Mouse (Mus musculus): ENCODE data around the gene Srp68. TPM values are rescaled to one million over a fixed set of nuclear protein-coding genes. Genes with fewer than 3 reads are reported as not detected.

Srp68 gene
- polyA plus RNA-seq, 1 experiment from 2014 or later = 95.2 TPM

DNA sequence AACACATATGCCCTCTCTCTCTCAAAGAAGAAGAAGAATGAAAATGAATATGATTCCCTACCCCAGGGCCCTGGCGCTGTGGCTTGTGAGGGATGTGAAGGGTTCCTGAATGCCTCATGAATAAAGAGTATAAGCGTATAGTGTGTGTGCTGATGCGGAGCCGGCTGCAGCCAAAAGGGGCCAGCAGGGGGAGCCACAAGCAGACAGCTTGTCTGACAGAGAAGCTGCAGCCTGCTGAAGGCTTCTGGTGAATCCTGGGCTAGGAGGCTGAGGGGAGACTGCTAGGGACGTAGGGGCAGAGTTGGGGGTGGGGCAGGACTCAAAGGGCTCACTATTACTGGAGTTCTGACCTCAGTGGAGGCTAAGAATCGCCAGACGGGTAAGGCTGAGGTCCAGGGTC is 58.8 kb downstream of the Srp68 start:
- no peak overlapping the region for H3K9ac ChIP-seq
- no peak overlapping the region for H3K4me3 ChIP-seq (replicated peaks)
- no peaks in the 10 kb centered on the region for H3K36me3 ChIP-seq
- H3K4me1 ChIP-seq (replicated peaks) = peaks cover 20% of the 10 kb centered on the region
- no peaks in the 10 kb centered on the region for H3K27me3 ChIP-seq (replicated peaks)
- H3K9me3 ChIP-seq = no peaks in the 10 kb centered on the region
- H3K27ac ChIP-seq = no peak overlapping the region
- WGBS = 80% methylated on average over 7 of the region's 7 CpGs
- no peak for ATAC-seq
- no peak overlapping the region for H3K4me2 ChIP-seq (replicated peaks)

DNA sequence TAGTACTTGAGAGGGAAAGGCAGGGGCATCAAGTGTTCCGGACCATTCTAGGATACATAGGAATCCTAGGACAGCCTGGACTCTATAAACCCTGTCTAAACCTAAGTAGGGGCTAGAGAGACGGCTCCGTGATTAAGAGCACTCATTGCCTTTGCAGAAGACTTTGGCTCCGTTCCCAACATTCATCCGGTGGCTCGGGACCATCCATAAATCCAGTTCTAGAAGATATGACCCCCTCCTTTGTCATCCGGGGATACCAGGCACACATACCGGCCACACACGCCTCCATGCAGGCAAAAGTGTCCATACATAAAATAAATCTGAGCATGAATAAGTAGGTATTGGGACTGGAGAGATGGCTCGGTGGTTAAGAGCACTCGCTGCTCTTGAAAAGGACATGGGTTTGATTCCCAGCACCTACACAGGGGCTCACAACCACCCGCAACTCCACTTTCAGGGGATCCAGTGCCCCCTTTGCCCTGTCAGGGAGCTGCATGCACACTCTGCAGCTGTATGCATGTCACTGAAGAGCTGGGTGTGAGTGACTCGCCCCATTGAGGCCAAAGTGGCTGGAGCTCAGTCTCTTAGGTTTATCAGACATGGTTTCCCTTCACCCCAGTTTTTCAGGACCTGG is 60.0 kb downstream of the Srp68 start:
- no peak overlapping the region for H3K27ac ChIP-seq
- no peak overlapping the region for H3K4me2 ChIP-seq (replicated peaks)
- H3K27me3 ChIP-seq (replicated peaks) = no peaks in the 10 kb centered on the region
- ATAC-seq = no peak
- H3K9ac ChIP-seq = no peak overlapping the region
- 75% methylated on average over 13 of the region's 13 CpGs for WGBS
- no peaks in the 10 kb centered on the region for H3K9me3 ChIP-seq
- H3K36me3 ChIP-seq = no peaks in the 10 kb centered on the region
- H3K4me1 ChIP-seq (replicated peaks) = peaks cover 13% of the 10 kb centered on the region
- H3K4me3 ChIP-seq (replicated peaks) = no peak overlapping the region

DNA sequence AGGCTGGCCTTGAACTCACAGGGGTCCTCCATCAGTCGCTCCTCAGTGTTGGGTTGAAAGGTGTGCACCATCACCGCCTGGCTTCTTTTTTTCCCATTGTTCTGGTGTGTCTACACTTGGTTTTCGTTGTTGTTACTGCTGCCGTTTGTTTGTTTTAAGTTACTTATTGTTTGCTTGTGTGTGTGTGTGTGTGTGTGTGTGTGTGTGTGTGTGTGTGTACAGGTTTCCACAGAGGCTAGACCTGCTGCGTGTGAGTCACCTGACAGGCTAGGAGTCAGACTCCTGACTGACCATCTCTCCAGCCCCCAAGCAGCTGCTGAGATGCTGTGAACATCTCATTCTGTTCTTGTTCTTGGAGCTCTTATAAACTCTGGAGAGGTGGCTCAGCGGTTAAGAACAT is 61.2 kb downstream of the Srp68 start:
- Histone ChIP-seq H3K4me1 (replicated peaks) (0 out of 2 replicates have a peak, but pooled peaks cover 5% of the 10 kb centered on the region), H3K4me3 (replicated peaks) (no peak overlapping the region), H3K4me2 (replicated peaks) (no peak overlapping the region), H3K9me3 (no peaks in the 10 kb centered on the region), H3K27ac (no peak overlapping the region), H3K27me3 (replicated peaks) (no peaks in the 10 kb centered on the region), H3K9ac (no peak overlapping the region), H3K36me3 (no peaks in the 10 kb centered on the region)
- 78% methylated on average over 6 of the region's 6 CpGs for WGBS
- ATAC-seq = no peak

DNA sequence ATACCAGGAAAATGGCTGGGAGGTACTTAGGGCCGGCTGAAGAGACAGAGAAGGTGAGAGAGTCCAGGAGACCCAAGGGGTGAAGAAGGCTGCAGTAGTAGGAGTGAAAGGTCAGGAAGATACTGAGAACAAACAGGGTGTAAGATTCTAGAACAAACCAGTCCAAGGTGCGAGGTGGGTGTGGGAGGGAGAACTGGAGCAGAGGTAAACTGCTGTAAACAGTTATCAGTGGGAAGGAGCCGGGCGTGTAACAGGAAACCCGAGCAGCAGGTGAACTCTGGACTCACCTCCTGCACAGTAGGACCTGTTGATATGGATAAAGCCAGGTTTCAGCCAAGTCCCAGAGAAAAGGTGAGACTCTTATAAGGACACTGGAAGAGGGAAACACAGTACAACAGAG is 63.3 kb downstream of the Srp68 start:
- Histone ChIP-seq H3K9ac (0 out of 2 replicates have a peak overlapping the region, but pooled peaks have one; percentile 3), H3K4me3 (replicated peaks) (no peak overlapping the region; the same call in 1 of the 2 replicates), H3K27ac (peak overlapping the region; percentile 86), H3K4me2 (replicated peaks) (peak overlapping the region; percentile 45), H3K9me3 (no peaks in the 10 kb centered on the region), H3K36me3 (peaks cover 8% of the 10 kb centered on the region), H3K27me3 (replicated peaks) (no peaks in the 10 kb centered on the region), H3K4me1 (replicated peaks) (0 out of 2 replicates have a peak, but pooled peaks cover 5% of the 10 kb centered on the region)
- WGBS = 47% methylated on average over 5 of the region's 5 CpGs
- ATAC-seq = peak; percentile 97

DNA sequence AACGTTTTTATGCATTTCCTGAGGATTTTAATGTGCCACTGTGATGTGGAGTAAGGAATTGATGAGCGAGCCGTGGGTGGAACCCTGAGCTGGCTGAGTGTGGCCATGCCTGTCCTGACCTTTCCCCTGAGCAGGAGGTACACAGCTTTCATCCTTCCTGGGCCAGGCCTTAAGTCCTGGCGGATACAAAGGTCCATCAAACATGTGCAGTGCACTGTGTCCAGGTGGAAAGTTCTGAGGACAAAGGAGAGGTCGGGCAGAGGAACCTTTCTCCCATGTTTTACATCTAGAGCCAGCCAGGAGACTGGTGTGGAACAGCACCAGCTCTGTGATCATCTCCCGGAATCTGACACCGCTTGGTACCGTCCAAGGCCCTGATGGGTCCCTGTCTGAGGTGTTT is 64.8 kb downstream of the Srp68 start:
- no peaks in the 10 kb centered on the region for H3K27me3 ChIP-seq (replicated peaks)
- 80% methylated on average over 8 of the region's 8 CpGs for WGBS
- H3K9ac ChIP-seq = no peak overlapping the region
- no peak overlapping the region for H3K4me3 ChIP-seq (replicated peaks)
- H3K4me2 ChIP-seq (replicated peaks) = no peak overlapping the region
- H3K36me3 ChIP-seq = peaks cover 12% of the 10 kb centered on the region
- no peak overlapping the region; the same call in 1 of the 2 replicates for H3K27ac ChIP-seq
- 0 out of 2 replicates have a peak, but pooled peaks cover 5% of the 10 kb centered on the region for H3K4me1 ChIP-seq (replicated peaks)
- ATAC-seq = no peak
- H3K9me3 ChIP-seq = no peaks in the 10 kb centered on the region

DNA sequence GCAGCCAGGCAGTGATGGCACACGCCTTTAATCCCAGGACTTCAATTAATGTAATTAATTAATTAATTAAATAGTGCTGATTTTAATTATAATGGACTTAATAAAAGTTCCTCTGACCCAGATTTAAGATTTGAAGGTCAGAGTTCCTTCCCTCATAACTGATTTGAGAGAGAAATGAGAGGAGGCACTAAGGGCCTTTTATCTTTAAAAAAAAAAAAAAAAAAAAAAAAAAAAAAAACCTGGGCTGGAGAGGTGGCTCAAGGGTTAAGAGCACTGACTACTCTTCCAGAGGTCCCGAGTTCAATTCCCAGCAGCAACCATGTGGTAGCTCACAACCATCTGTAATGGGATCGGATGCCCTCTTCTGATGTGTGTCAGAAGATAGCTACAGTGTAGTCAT is 65.4 kb downstream of the Srp68 start:
- H3K4me2 ChIP-seq (replicated peaks) = no peak overlapping the region
- no peak overlapping the region for H3K4me3 ChIP-seq (replicated peaks)
- no peaks in the 10 kb centered on the region for H3K9me3 ChIP-seq
- no peak overlapping the region for H3K27ac ChIP-seq
- WGBS = 84% methylated on average over 3 of the region's 3 CpGs
- H3K9ac ChIP-seq = no peak overlapping the region
- 0 out of 2 replicates have a peak, but pooled peaks cover 5% of the 10 kb centered on the region for H3K4me1 ChIP-seq (replicated peaks)
- ATAC-seq = no peak
- no peaks in the 10 kb centered on the region for H3K27me3 ChIP-seq (replicated peaks)
- H3K36me3 ChIP-seq = peaks cover 12% of the 10 kb centered on the region

DNA sequence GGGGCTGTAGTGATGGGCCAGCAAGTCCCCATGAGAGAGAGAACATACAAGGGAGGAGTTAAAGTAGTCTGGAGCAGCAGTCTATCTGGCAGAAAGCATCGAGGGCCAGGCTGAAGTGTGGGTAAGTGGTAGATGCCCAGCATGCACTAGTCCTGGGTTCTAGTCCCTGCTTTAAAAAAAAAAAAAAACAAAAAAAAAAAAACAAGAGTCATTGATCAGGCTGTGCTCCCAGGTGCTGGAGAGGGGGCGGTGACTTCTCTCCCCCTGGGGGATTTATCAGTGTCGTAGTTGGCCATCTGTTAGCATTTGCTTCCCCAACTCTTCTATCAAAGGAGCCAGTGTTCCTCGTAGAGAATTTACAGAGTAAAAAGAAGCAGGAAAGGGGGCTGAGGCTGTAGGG is 67.3 kb downstream of the Srp68 start:
- H3K9ac ChIP-seq = no peak overlapping the region
- 0 out of 2 replicates have a peak, but pooled peaks cover 5% of the 10 kb centered on the region for H3K4me1 ChIP-seq (replicated peaks)
- H3K27me3 ChIP-seq (replicated peaks) = no peaks in the 10 kb centered on the region
- H3K27ac ChIP-seq = no peak overlapping the region
- WGBS = 70% methylated on average over 4 of the region's 4 CpGs
- no peak for ATAC-seq
- no peak overlapping the region for H3K4me2 ChIP-seq (replicated peaks)
- no peak overlapping the region for H3K4me3 ChIP-seq (replicated peaks)
- H3K9me3 ChIP-seq = no peaks in the 10 kb centered on the region
- peaks cover 12% of the 10 kb centered on the region for H3K36me3 ChIP-seq

DNA sequence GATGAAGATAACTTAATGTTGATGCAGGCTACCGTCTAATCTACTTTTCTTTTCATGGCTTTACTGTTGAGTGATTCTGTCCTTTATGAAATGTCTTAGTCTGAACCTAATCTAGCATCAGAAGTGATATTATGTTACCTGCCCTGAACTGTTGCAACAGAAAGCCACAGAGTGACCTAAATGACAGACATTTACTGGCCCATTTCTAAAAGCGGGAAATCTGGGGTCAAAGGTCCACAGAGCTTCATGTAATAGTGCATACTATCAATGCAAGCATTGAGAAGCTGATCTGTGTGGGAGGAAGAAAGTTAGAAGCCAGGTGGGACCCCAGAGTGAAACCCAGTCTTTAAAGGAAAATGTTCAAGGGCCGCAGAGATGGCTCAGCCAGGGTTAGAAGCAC is 70.9 kb downstream of the Srp68 start:
- ATAC-seq = no peak
- WGBS = 88% methylated on average over 3 of the region's 3 CpGs

DNA sequence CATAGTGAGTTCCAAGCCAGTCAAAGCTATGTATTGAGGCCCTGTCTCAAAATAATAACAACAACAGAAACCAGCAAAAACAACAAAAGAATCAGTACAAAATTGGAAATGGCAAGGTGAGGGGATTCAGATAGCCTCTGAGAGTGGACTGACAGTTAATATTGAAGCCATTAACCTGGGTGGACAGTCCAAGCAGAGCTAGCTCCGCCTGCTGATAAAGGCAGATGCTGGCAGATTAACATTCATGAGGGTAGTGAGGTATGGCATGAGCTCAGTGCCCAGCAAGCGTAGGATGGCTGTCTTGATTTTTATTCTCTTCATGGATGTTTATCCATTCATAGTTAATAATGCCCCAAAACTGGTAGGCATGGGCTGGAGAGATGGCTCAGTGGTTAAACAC is 72.9 kb downstream of the Srp68 start:
- H3K36me3 ChIP-seq = peaks cover 4% of the 10 kb centered on the region
- WGBS = 88% methylated on average over 2 of the region's 2 CpGs
- H3K9ac ChIP-seq = no peak overlapping the region
- no peak overlapping the region for H3K27ac ChIP-seq
- no peak for ATAC-seq
- no peak overlapping the region for H3K4me3 ChIP-seq (replicated peaks)
- no peaks in the 10 kb centered on the region for H3K9me3 ChIP-seq
- no peaks in the 10 kb centered on the region for H3K27me3 ChIP-seq (replicated peaks)
- H3K4me2 ChIP-seq (replicated peaks) = no peak overlapping the region
- H3K4me1 ChIP-seq (replicated peaks) = peaks cover 5% of the 10 kb centered on the region

More for the DNA sequence above, 70.9 kb downstream of the Srp68 start:
- peaks cover 12% of the 10 kb centered on the region for H3K36me3 ChIP-seq
- H3K4me1 ChIP-seq (replicated peaks) = no peaks in the 10 kb centered on the region; the same call in 1 of the 2 replicates
- H3K9ac ChIP-seq = no peak overlapping the region
- no peak overlapping the region for H3K4me3 ChIP-seq (replicated peaks)
- no peak overlapping the region for H3K4me2 ChIP-seq (replicated peaks)
- H3K9me3 ChIP-seq = no peaks in the 10 kb centered on the region
- no peaks in the 10 kb centered on the region for H3K27me3 ChIP-seq (replicated peaks)
- H3K27ac ChIP-seq = no peak overlapping the region

DNA sequence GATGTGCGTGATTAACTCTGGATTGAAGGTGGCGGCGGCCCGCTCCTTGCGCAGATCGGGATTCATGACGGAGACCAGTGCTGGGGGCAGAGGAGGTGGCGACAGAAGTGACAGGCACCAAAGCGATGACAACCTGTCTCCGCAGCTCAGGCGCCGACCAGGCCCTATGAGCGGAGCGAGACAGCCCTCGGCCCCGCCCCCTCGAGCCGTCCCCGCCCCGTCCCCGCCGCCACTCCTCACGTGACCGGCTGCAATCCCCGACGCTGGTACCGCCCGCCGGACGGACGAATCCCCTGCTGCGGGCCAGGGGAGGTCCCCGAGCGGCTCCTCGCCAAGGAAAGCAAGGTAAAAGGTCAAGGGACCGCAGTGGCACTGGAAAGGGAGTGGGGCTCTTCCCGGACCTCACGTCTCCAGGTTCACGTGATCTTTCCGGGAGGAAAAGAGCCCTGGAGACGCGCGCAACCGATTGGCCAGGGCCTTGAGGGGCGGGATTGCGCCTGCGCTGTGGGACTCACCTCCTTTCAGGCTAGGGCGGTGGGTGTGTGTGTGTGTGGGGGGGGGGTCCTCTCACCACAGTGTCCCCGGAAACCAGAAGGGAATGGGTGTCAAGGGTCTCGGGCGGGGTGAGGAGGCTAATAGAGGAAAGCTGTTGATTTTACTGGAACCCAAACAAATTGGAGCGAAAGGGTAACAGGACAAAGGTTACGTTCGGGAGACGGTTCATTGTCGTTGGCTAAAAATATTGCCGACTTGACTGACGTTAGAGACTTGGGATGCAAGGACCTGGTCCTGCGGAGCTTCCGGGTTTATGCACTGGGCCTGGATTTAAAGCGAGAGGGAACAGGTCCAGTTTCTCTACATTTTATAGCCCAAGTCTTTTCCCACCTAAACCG is 75.1 kb downstream of the Srp68 start, which contains the start of the genes Ten1 and Acox1:
Ten1 (plus strand) TSS at position 217 of the 893 bp plus-strand sequence.
Acox1 (minus strand) TSS at position 407 of the 893 bp plus-strand sequence.
- H3K27me3 ChIP-seq (replicated peaks) = no peaks in the 10 kb centered on the region
- H3K9me3 ChIP-seq = no peaks in the 10 kb centered on the region
- H3K27ac ChIP-seq = peak within 1 kb of the TSS; percentile 91
- H3K36me3 ChIP-seq = no peaks in the 10 kb centered on the region
- WGBS = under 1% methylated on average over 62 of the region's 62 CpGs
- H3K4me1 ChIP-seq (replicated peaks) = peaks cover 12% of the 10 kb centered on the region
- peak within 1 kb of the TSS; percentile 72 for H3K9ac ChIP-seq
- peak within 1 kb of the TSS; percentile 55 for H3K4me3 ChIP-seq (replicated peaks)
- peak; percentile 97 for ATAC-seq
- peak within 1 kb of the TSS; percentile 58 for H3K4me2 ChIP-seq (replicated peaks)

DNA sequence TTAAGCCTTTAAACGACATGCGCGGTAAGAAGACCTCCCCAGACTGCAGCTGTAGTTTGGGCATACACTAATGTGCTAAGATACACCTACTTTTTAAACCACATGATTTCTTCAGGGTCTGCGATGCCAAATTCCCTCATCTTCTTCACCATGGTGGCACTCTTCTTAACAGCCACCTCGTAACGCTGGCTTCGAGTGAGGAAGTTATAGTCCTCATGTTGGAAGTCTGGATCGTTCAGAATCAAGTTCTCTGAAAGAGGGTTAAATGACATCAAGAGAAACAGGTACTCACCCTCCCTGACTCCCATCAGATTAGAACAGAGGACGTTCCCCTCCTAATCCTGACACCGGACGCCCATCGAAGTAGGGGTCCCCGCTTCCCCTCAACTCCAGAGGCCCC is 75.9 kb downstream of the Srp68 start:
- ATAC-seq = no peak
- WGBS = 20% methylated on average over 13 of the region's 13 CpGs
- H3K9me3 ChIP-seq = no peaks in the 10 kb centered on the region

DNA sequence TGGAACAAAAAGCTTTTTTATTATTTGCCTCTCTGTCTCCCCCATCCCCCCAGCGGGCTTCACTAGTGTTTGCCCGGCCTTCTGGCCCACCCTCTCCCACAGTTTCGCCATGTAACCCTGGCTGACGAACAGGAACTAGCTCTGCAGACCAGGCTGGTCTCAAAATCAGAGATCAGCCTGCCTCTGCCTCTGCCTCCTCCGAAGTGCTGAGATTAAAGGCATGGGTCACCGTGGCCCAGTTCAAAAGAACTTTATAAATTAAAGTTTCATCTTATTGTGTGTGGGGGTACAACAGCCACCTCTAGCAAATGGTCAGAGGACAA is 76.5 kb downstream of the Srp68 start:
- no peaks in the 10 kb centered on the region for H3K9me3 ChIP-seq
- peak overlapping the region; percentile 55 for H3K4me3 ChIP-seq (replicated peaks)
- H3K4me1 ChIP-seq (replicated peaks) = peaks cover 12% of the 10 kb centered on the region
- H3K27ac ChIP-seq = no peak overlapping the region
- H3K9ac ChIP-seq = 0 out of 2 replicates have a peak overlapping the region, but pooled peaks have one; percentile 72
- H3K4me2 ChIP-seq (replicated peaks) = peak overlapping the region; percentile 58
- H3K36me3 ChIP-seq = no peaks in the 10 kb centered on the region
- no peaks in the 10 kb centered on the region for H3K27me3 ChIP-seq (replicated peaks)
- 80% methylated on average over 6 of the region's 6 CpGs for WGBS
- no peak for ATAC-seq

More for the DNA sequence above, 75.9 kb downstream of the Srp68 start:
- Histone ChIP-seq H3K36me3 (no peaks in the 10 kb centered on the region), H3K9ac (peak overlapping the region; percentile 72), H3K27me3 (replicated peaks) (no peaks in the 10 kb centered on the region), H3K4me2 (replicated peaks) (peak overlapping the region; percentile 58), H3K27ac (peak overlapping the region; percentile 91), H3K4me1 (replicated peaks) (peaks cover 12% of the 10 kb centered on the region), H3K4me3 (replicated peaks) (peak overlapping the region; percentile 55)

Data from intestine, embryonic 15.5 days (tissue).